Mouse (Mus musculus) heart, embryonic 12.5 days (tissue): ENCODE measurements around the gene Six4. TPM values are rescaled to one million over a fixed set of nuclear protein-coding genes. Genes with fewer than 3 reads are reported as not detected.
"Not testable (repeated sequence)": the region's sequence is repeated elsewhere in the genome, so short reads cannot be mapped to it uniquely, and the experiment has no call there.

Experiments used
- ATAC-seq: fragments of 200-750 bp; cut with Nextera tagmentation; 2 replicates; pipeline ENCODE4 v1.8.0; 2017; ENCODE audit warnings: moderate TSS enrichment, moderate library complexity; ENCODE audit not compliant: insufficient number of reproducible peaks, low FRiP score
- H3K27ac ChIP-seq: fragments of 300-500 bp; sonication (generic); 2 replicates; pipeline ENCODE4 v1.5.1; 2016; ENCODE audit warnings: mild to moderate bottlenecking, moderate library complexity; ENCODE audit not compliant: poor library complexity, severe bottlenecking
- H3K27me3 ChIP-seq: fragments of 300-500 bp; sonication (generic); replicated peaks from 2 replicates; pipeline ENCODE4 v1.6.1; 2016; ENCODE audit warnings: mild to moderate bottlenecking, moderate library complexity
- H3K36me3 ChIP-seq: fragments of 300-500 bp; sonication (generic); 2 replicates; pipeline ENCODE4 v1.6.1; 2016; ENCODE audit warnings: mild to moderate bottlenecking, moderate library complexity
- H3K4me1 ChIP-seq: fragments of 300-500 bp; sonication (generic); replicated peaks from 2 replicates; pipeline ENCODE4 v1.6.1; 2016; ENCODE audit warnings: mild to moderate bottlenecking
- H3K4me2 ChIP-seq: fragments of 300-500 bp; sonication (generic); 2 replicates; pipeline ENCODE4 v1.6.1; 2016; ENCODE audit warnings: mild to moderate bottlenecking, moderate library complexity
- H3K4me3 ChIP-seq: fragments of 300-500 bp; sonication (generic); 2 replicates; pipeline ENCODE4 v1.5.1; 2016; ENCODE audit warnings: mild to moderate bottlenecking
- H3K9ac ChIP-seq: fragments of 300-500 bp; sonication (generic); 2 replicates; pipeline ENCODE4 v1.6.1; 2016; ENCODE audit warnings: mild to moderate bottlenecking, moderate library complexity
- H3K9me3 ChIP-seq: fragments of 300-500 bp; sonication (generic); replicated peaks from 2 replicates; pipeline ENCODE4 v1.6.1; 2016; ENCODE audit warnings: mild to moderate bottlenecking, moderate library complexity
- WGBS: fragments of 180-500 bp; shearing (Covaris S2); methylation state at CpG from one replicate; pipeline ENCODE4 v1.1.7; 2016; 5-methylcytosine and 5-hydroxymethylcytosine counted together
- polyA plus RNA-seq: library from polyadenylated mRNA; unstranded; fragments of >200 nt; fragmentation: Nextera tagmentation; extraction: Ambion mirVana; gene quantifications from 2 replicates; pipeline ENCODE4 v1.2.1, GENCODE M21; 2016

Gene Six4
- polyA plus RNA-seq, 1 experiment from 2014 or later, result 2.1 TPM

- Histone ChIP-seq H3K36me3 (peaks cover 7% of the 10 kb centered on the region), H3K4me3 (peak overlapping the region; percentile 82), H3K9me3 (no peaks in the 10 kb centered on the region), H3K4me1 (peaks cover 18% of the 10 kb centered on the region), H3K27me3 (no peaks in the 10 kb centered on the region), H3K27ac (peak overlapping the region; percentile 78), H3K4me2 (peak overlapping the region; percentile 100), H3K9ac (peak overlapping the region; percentile 86)
- 0% methylated on average over 43 of the region's 44 CpGs for WGBS
- peak; percentile 38; the same call in 1 of the 2 replicates for ATAC-seq
Observed at GRCm38 (mm10) chr12:73111561-73112325, 1.5 kb downstream of the Six4 start.

- peak overlapping the region; percentile 82 for H3K4me3 ChIP-seq
- peaks cover 7% of the 10 kb centered on the region for H3K36me3 ChIP-seq
- 7% methylated on average over 23 of the region's 23 CpGs for WGBS
- H3K27ac ChIP-seq, result no peak overlapping the region
- no peaks in the 10 kb centered on the region for H3K27me3 ChIP-seq
- no peaks in the 10 kb centered on the region for H3K9me3 ChIP-seq
- H3K4me2 ChIP-seq, result peak overlapping the region; percentile 100
- peaks cover 18% of the 10 kb centered on the region for H3K4me1 ChIP-seq
- H3K9ac ChIP-seq, result peak overlapping the region; percentile 86
- ATAC-seq, result peak; percentile 67
Observed at GRCm38 (mm10) chr12:73110431-73111111, 2.7 kb downstream of the Six4 start.

GRCm38 (mm10) chr12:73107821-73108220 is 5.4 kb downstream of the Six4 start:
- WGBS, result 72% methylated on average over 2 of the region's 2 CpGs
- Histone ChIP-seq H3K4me2 (no peak overlapping the region), H3K4me3 (no peak overlapping the region), H3K9ac (no peak overlapping the region), H3K9me3 (no peaks in the 10 kb centered on the region), H3K4me1 (peaks cover 18% of the 10 kb centered on the region), H3K27me3 (no peaks in the 10 kb centered on the region), H3K27ac (no peak overlapping the region), H3K36me3 (peaks cover 20% of the 10 kb centered on the region)
- no peak for ATAC-seq

GRCm38 (mm10) chr12:73103713-73104112 is 9.5 kb downstream of the Six4 start:
- no peak for ATAC-seq
- Histone ChIP-seq H3K9ac (no peak overlapping the region), H3K27me3 (no peaks in the 10 kb centered on the region), H3K4me2 (no peak overlapping the region), H3K4me1 (no peaks in the 10 kb centered on the region), H3K4me3 (no peak overlapping the region), H3K36me3 (peaks cover 24% of the 10 kb centered on the region), H3K9me3 (no peaks in the 10 kb centered on the region), H3K27ac (no peak overlapping the region)
- WGBS, result 81% methylated on average over 12 of the region's 12 CpGs

GRCm38 (mm10) chr12:73098593-73098992 is 14.7 kb downstream of the Six4 start:
- WGBS, result 61% methylated on average over 4 of the region's 4 CpGs
- Histone ChIP-seq H3K9ac (no peak overlapping the region), H3K4me1 (no peaks in the 10 kb centered on the region), H3K4me2 (no peak overlapping the region), H3K27me3 (no peaks in the 10 kb centered on the region), H3K36me3 (peaks cover 14% of the 10 kb centered on the region), H3K9me3 (no peaks in the 10 kb centered on the region), H3K4me3 (no peak overlapping the region), H3K27ac (no peak overlapping the region)
- ATAC-seq, result no peak

- H3K9me3 ChIP-seq, H3K27ac ChIP-seq, H3K27me3 ChIP-seq, ATAC-seq, H3K4me3 ChIP-seq, H3K36me3 ChIP-seq, H3K4me1 ChIP-seq, H3K4me2 ChIP-seq, H3K9ac ChIP-seq: not testable (repeated sequence)
- WGBS, result 84% methylated on average over 5 of the region's 5 CpGs
Observed at GRCm38 (mm10) chr12:73096177-73096576, 17.1 kb downstream of the Six4 start.

- H3K9ac ChIP-seq, result no peak overlapping the region
- ATAC-seq, result no peak
- H3K36me3 ChIP-seq, result no peaks in the 10 kb centered on the region
- H3K4me2 ChIP-seq, result no peak overlapping the region
- H3K27me3 ChIP-seq, result no peaks in the 10 kb centered on the region
- WGBS, result 48% methylated on average over 2 of the region's 2 CpGs
- H3K27ac ChIP-seq, result no peak overlapping the region
- no peak overlapping the region for H3K4me3 ChIP-seq
- no peaks in the 10 kb centered on the region for H3K4me1 ChIP-seq
- H3K9me3 ChIP-seq, result no peaks in the 10 kb centered on the region
Observed at GRCm38 (mm10) chr12:73094605-73095004, 18.7 kb downstream of the Six4 start.

- Histone ChIP-seq H3K9ac (no peak overlapping the region), H3K4me1 (no peaks in the 10 kb centered on the region), H3K4me3 (no peak overlapping the region), H3K27me3 (no peaks in the 10 kb centered on the region), H3K9me3 (no peaks in the 10 kb centered on the region), H3K27ac (no peak overlapping the region), H3K4me2 (no peak overlapping the region), H3K36me3 (no peaks in the 10 kb centered on the region)
- 67% methylated on average over 2 of the region's 2 CpGs for WGBS
- no peak for ATAC-seq
Observed at GRCm38 (mm10) chr12:73094189-73094588, 19.1 kb downstream of the Six4 start.

GRCm38 (mm10) chr12:73090672-73091335 is 22.5 kb downstream of the Six4 start:
- Histone ChIP-seq H3K27ac (no peak overlapping the region), H3K4me2 (no peak overlapping the region), H3K27me3 (no peaks in the 10 kb centered on the region), H3K4me3 (no peak overlapping the region), H3K4me1 (no peaks in the 10 kb centered on the region), H3K36me3 (no peaks in the 10 kb centered on the region), H3K9me3 (no peaks in the 10 kb centered on the region), H3K9ac (no peak overlapping the region)
- WGBS, result 66% methylated on average over 7 of the region's 7 CpGs
- no peak for ATAC-seq

GRCm38 (mm10) chr12:73088911-73089310 is 24.3 kb downstream of the Six4 start:
- H3K4me2 ChIP-seq, result no peak overlapping the region
- H3K27me3 ChIP-seq, result no peaks in the 10 kb centered on the region
- H3K4me3 ChIP-seq, result no peak overlapping the region
- H3K36me3 ChIP-seq, result no peaks in the 10 kb centered on the region
- ATAC-seq, result peak; percentile 90
- H3K4me1 ChIP-seq, result no peaks in the 10 kb centered on the region
- H3K27ac ChIP-seq, result no peak overlapping the region
- 43% methylated on average over 5 of the region's 5 CpGs for WGBS
- no peak overlapping the region for H3K9ac ChIP-seq
- no peaks in the 10 kb centered on the region for H3K9me3 ChIP-seq

- H3K9ac ChIP-seq, result no peak overlapping the region
- H3K27ac ChIP-seq, result no peak overlapping the region
- H3K4me1 ChIP-seq, result no peaks in the 10 kb centered on the region
- no peak overlapping the region for H3K4me2 ChIP-seq
- no peaks in the 10 kb centered on the region for H3K9me3 ChIP-seq
- no peak overlapping the region for H3K4me3 ChIP-seq
- 70% methylated on average over 5 of the region's 5 CpGs for WGBS
- ATAC-seq, result peak; percentile 55; the same call in 1 of the 2 replicates
- H3K27me3 ChIP-seq, result no peaks in the 10 kb centered on the region
- H3K36me3 ChIP-seq, result no peaks in the 10 kb centered on the region
Observed at GRCm38 (mm10) chr12:73088500-73088899, 24.8 kb downstream of the Six4 start.
